Mouse (Mus musculus): ENCODE measurements around the gene Aamp.

Gene Aamp

GRCm38 (mm10) chr1:74281886-74282285 is 2.7 kb downstream of the Aamp start:
- DNase-seq (ENCODE audit: low spot score), result no peak

DNA sequence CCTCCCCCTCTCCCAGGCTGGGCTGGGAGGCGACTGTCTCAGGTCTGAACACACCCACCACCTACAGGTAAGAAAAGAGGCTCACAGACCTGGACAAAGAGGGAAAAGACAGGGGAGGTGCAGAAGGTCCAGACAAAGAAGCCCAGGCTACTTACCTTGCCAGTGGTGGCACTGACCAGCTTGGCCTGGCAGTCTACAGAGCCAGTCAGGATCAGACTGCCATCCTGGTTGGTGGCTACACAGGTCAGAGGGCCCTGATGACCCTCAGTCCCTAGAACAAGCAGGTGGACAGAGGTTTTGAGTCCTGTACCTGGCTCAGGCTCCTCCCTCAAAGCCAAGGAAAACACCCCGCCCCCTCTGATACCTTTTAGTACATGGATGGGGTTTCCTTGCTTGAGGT is 3.2 kb downstream of the Aamp start:
- no peak for DNase-seq (ENCODE audit: low spot score)

DNA sequence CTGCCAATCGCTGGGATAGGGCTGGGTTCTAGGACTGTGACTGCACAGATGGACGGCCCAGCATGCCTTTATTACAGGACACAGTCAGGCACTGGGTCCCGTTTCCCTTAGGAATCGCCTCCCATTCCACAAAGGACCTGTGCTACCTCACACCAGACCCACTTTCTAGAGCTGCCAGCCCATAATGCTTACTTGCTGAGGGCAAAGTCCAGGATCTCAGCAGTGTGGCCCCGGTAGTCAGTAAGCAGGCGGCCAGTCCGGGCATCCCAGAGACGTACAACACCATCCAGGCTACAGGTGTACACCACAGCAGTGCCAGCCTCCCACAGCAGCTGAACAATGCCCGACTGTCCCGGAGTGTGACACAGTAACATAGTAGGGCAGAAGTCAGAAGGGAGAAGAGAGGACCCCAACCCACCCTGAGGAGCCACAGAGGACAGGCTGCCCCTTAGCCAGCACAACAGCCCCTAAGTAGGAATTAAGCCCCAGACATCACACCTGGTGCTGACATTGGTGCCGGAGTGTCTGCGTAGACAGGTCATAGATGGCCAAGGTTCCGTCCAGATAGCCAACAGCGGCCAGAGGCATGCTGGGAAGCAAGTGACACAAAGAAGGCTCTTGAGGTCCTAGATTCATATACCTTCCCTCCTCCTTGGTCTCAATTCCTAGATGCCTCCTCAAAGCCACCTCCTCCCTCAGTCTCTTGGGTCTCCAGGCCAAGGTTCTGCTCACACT is 3.8 kb downstream of the Aamp start:
- no peak for DNase-seq (ENCODE audit: low spot score)

GRCm38 (mm10) chr1:74278988-74279387 is 5.5 kb downstream of the Aamp start:
- DNase-seq (ENCODE audit: low spot score), result no peak

DNA sequence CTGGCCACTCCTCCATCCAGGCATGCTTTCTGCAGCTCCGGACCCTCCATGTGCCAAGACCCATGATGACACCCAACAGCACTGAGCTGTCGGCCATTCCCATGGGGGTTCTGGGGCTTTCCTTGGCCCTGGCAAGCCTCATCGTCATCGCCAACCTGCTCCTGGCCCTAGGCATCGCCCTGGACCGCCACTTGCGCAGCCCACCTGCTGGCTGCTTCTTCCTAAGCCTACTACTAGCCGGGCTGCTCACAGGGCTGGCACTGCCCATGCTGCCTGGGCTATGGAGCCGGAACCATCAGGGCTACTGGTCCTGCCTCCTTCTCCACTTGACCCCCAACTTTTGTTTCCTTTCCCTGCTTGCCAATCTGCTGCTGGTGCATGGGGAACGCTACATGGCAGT is 6.0 kb downstream of the Aamp start, which contains the start of gene Gpbar1:
Gene Gpbar1 (plus strand): TSS at position 13 of the 400 bp plus-strand sequence.
- no peak for DNase-seq (ENCODE audit: low spot score)

DNA sequence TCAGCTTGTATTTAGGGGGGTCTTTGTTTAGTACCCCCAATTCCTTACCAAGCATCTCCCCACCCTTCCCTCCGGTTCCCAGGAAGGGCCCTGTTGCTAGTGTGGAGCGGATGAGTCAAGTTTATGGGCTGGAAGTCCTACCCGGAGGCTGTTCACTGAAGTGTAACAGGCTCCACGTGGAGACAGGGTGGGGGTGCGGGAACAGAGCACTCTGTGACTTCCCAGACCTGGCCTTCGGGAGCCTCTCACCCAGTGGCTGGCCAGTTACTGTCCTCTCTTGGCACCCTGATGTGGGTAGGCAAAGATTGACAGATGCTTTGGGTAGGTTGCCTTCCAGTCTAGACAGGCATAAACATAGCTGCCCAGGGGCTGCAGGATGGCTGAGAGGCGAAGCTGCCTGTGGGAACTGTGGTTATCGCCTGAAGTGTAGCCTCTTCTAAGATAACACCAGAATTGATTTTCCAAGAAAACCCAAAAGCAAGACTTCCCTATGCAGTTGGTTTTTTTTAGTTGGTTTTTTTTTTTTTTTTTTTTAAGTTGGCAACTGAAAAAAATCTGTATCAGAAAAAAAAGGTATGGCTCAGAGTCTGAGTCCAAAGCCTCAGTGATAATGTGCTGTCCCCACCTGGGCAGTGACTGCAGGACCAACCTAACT is 6.5 kb downstream of the Aamp start:
- DNase-seq (ENCODE audit: low spot score), result no peak

- DNase-seq (ENCODE audit: low spot score), result no peak
These were observed 7.5 kb downstream of the Aamp start for GRCm38 (mm10) chr1:74277041-74277440.

GRCm38 (mm10) chr1:74275015-74275414 is 9.5 kb downstream of the Aamp start:
- peak; percentile 77 for DNase-seq (ENCODE audit: low spot score)

DNA sequence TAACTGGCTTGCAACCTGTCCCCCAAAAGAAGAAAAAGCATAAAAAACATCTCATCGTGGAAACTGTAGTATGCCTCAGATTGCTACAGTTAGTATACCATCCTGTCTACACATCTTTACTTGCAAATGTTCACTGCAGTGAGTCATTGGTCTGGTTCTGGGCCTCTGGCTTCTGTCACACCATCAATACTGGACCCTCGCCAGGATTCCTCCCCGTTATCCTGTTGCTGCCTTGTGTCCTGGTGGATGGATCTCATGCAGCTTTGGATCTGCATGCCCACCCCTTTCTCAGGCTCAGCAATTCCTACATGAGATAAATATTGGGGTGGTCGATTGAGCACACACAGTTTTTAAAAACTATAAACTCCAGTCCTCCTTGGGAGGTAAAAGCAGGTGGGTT is 12.9 kb downstream of the Aamp start:
- DNase-seq (ENCODE audit: low spot score), result no peak

GRCm38 (mm10) chr1:74268750-74269149 is 15.8 kb downstream of the Aamp start:
- DNase-seq (ENCODE audit: low spot score), result no peak

DNA sequence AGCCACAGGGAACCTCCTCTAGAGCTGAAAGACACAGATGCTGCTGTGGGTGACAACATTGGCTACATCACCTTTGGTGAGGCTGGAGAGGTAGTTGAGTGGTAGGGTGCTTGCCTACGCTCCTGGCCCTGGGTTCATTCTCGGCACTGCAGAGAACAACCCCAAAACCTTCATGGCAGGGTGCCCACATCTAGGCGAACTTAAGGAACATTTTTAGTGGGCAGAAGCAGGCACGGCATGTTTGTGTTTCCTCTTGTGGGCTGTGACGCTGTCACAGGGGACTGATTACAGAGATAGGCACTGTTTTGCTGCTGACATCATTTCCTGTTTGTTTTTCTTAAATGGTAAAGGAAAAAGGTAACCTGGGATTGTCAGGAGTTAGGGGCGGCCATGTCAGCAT is 22.0 kb downstream of the Aamp start:
- DNase-seq (ENCODE audit: low spot score), result no peak

DNA sequence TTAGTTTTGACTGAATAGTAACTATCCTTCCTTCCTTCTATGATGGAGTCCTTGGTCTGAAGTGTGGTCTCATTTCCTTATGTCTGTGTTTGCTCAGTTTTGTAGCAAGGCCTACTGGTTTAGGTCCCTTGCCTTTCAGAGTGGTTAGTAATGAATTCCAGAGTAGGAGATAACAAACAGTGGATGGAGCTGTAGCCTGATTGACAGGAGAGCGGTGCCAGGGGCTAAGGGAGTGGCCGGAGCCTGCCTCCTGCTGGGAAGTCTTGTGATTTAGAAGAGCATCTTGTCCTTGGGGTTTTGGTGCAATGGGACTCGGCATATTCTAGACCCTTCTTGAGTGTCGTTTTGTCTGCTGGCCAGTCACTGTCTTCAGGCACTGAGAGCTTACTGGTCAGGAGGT is 27.8 kb downstream of the Aamp start:
- no peak for DNase-seq (ENCODE audit: low spot score)

DNA sequence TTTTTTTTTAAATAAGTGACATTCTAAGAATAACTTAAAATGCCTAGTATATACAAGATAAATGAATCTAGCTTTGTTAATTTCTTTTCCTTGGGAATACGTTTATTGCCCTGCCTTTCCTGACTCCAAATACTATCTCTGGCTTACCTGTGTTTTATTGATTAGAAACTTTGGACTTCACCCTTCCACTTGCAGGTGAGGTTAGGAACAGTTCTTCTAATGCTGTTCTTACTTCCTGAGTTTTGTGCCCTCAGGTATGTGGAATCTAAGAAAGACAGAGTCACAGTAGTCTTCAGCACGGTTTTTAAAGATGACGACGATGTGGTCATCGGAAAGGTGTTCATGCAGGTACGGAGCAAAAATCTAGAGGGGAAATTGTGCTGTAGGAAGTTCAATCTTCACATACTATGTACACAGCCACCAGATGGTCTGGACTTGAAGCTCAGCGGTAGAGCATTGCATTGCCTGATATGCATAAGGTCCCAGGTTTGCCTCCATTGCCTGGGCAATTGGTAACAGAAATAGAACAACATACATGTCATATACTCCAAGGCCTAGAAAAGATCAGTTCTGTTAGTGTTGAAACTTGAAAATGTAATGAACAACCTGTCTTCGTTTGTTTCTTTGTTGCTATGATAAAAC is 28.7 kb downstream of the Aamp start:
- DNase-seq (ENCODE audit: low spot score), result no peak

DNA sequence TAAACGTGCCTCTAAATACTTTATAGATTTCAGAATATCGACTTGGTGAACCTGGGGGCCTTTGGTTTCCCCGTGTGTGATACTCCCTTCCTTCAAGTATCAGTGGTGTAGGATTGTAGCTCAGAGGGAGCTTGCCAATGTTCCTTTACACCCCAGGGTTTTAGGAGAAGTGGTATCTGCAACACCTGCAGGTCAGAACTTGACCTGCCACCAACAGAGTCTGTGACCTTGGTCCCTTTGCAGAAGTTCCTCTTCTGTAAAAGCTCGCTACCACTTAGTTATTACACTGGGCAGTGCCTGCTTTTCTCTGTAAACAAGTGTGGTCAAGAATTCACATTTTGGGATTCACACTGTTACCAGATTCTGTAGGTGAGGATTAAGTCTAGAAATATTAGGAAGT is 34.4 kb downstream of the Aamp start:
- DNase-seq (ENCODE audit: low spot score), result no peak

DNA sequence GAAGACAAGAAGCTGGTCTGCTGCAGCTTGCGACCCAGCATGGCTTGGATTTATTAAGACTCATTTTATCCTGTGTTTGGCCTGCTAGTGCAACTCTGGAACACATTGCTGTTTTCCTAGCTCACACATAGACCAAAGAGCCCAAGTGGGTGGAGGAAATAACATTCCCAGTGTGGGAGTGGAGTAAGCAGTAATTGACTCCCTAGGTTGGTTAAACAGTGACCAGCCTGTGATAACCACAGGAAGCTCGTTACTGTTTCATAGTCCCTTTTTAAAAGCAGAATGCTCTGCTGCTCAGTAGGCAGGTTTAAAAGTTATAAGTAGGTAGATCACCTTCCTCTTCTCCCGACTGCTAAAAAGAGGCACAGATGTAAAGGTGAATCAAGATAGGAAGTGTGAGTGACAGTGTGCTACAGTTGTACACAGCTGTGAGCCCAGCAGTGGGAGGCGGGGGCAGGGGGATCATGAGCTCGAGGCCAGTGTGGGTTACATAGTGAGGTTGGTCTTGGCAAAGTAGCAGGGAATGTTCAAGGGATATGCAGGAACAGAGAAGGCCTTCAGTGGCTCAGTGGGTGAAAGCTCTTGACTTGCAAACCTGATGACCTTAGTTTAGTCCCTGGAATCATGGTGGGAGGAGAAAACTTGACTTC is 35.1 kb downstream of the Aamp start:
- peak; percentile 70 for DNase-seq (ENCODE audit: low spot score)

DNA sequence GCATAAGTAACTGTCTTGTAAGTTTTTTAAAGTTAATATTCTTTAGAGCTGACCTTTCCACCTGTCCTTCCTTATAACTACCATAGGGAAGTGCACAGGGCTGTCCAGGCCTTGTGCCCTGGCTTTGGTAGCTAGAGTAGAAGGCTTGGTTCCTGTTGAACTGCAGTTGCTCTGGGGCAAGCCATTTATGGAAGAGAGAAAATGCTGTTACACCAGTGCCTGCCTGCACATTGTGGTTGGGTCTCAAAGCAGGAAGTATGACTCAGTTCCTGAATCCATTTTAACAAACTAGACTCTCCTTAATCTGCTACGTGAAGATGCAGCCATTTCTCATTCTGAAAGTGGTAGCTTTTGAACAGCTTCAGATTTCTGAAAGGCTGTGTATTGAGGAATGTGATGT is 35.7 kb downstream of the Aamp start:
- DNase-seq (ENCODE audit: low spot score), result peak; percentile 40

DNA sequence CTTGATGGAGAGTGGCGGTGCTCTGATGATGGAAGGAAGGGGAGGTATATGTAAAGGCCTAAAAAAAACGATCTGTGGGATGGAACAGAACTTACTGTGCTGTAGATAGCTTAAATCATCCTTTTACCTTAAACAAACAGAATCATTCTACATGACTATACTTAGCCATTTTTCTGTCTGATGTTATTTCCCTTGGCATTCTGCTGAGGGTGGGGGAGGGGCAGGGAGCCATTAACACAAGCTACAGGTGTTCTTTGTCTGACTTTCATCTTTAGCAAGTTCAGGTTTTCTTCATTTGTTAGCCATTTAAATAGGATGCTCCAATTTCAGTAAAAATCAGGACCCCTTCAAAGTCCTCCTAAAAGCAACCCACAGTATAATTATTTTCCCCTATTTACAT is 39.0 kb downstream of the Aamp start:
- DNase-seq (ENCODE audit: low spot score), result no peak

DNA sequence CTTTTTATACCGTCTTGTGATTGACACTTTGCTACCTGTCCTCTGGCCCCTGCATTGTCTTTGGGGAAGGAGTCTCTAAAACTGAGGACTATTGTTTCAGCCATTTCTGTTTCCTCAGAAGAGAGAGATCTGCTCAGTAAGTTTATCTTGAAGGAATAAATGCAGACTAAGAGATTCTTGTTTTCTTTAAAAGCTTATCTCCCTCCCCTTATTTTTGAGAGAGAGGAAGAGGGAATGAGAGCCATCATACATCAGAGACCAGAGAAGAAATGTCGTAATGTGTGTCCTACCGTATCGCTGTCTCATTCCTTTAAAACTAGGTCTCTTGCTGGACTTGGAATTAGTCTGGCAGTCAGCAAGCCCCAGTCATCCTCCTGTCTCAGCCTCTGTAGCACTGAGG is 43.7 kb downstream of the Aamp start:
- DNase-seq (ENCODE audit: low spot score), result no peak

- DNase-seq (ENCODE audit: low spot score), result no peak
These were observed 44.2 kb downstream of the Aamp start for GRCm38 (mm10) chr1:74240311-74240710.

- DNase-seq (ENCODE audit: low spot score), result no peak
These were observed 44.9 kb downstream of the Aamp start for GRCm38 (mm10) chr1:74239618-74240017.

DNA sequence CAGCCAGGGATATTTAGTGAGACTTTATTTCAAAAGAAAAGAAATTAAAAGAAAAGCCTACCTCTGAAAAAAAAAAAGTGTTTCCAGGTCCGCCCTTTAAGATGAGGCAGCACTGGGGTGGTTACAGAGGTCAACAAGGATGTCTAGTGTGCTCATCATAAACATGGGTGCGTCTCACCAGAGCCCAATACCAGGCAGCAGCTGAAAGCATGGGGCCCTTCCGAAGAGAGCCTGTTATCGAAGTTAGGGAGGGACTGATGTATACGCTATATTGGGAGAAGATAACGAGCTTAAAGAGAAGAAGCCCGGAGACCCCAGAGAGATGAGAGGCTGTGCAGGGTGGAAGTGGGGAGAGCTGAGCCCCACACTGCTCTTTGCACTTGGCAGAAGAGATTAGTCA is 45.4 kb downstream of the Aamp start:
- DNase-seq (ENCODE audit: low spot score), result no peak

DNA sequence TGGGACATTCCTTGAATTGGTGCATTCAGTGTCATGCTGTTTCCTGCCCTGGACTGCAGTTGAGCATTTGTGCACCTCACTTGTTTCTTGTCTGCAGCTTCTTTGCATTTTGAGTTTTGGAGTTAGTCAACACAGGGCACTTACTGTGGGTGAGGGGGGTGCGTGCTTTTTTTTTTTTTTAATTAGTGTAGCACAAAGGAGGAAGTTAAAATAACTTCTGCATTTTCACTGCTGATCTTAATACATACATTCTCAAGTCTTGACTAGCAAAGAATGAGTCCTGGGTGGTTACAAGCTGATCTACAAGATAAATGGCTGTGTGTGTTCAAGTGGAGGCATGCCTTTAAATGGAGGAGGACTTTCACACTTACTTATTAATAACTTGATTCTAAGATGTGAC is 46.4 kb downstream of the Aamp start:
- no peak for DNase-seq (ENCODE audit: low spot score)

- DNase-seq (ENCODE audit: low spot score), result no peak
These were observed 46.9 kb downstream of the Aamp start for GRCm38 (mm10) chr1:74237671-74238070.

Data from yolk sac, embryonic 10.5 days (tissue).